In the genomic region with DNA sequence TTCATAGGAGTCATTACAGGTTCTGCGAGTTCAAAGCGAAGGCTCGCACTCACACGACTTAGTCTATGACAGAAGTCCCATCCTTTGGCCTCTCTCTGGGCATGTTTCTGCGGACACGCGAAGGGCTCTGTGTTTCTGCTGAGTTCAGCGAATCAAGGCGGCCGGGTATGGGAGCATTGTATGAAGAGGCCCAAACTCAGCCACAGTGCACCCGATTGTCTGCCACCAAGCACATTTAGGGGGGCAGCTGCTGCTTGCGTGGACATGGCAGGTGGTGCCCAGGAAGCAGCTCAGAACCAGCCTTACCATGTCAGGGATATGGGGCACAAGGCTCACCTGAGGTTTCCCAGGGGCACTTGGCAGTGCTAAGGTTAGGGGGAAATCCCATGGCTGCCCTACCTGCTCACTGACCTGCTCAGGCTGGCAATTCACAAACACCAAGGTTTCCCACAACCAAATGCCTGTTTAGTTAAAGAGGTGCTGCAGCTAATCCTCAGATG, we compare ENCODE assay signal across 33 mouse cellular contexts. TPM values are rescaled to one million over a fixed set of nuclear protein-coding genes. Genes with fewer than 3 reads are reported as not detected.
DNase-seq lines count a peak whose midpoint lies in the region; ATAC-seq lines count a peak whose summit lies in the region.
"Had no signal": no experiment of that assay in that cellular context is flagged by ENCODE, and none has a peak within 500 bp of the region (broad histone marks: within the 10 kb centered on the region; RNA-seq: fewer than 3 reads in every experiment).

No protein-coding gene starts in this region.

- ATAC-seq in hindbrain, embryonic 11.5 days (ENCODE audit: low FRiP score), result peak; percentile 38; the same call in 1 of the 2 replicates
- ATAC-seq in hindbrain, embryonic 16.5 days, result no peak
- no peak for ATAC-seq in liver, embryonic 13.5 days (ENCODE audit: low read depth)
- ATAC-seq in liver, embryonic 16.5 days (ENCODE audit: low read depth), result no peak
- ATAC-seq in midbrain, embryonic 16.5 days, result no peak
- ATAC-seq: CD4-positive, CD25-positive, alpha-beta regulatory T cell, adult 4 months; forebrain, postnatal 0 days; midbrain, embryonic 13.5 days had no signal

- 79% methylated on average over 12 of the region's 12 CpGs for WGBS in hindbrain, embryonic 11.5 days
- WGBS in hindbrain, embryonic 16.5 days, result 82% methylated on average over 12 of the region's 12 CpGs
- WGBS in liver, embryonic 13.5 days (ENCODE audit: insufficient replicate concordance), result 71% methylated on average over 12 of the region's 12 CpGs
- 76% methylated on average over 12 of the region's 12 CpGs for WGBS in liver, embryonic 16.5 days (ENCODE audit: insufficient replicate concordance)
- WGBS in midbrain, embryonic 16.5 days, result 85% methylated on average over 12 of the region's 12 CpGs

- no peaks in the 10 kb centered on the region for H3K27me3 ChIP-seq in hindbrain, embryonic 11.5 days (ENCODE audit: control insufficient read depth, insufficient read depth, low read length)
- no peaks in the 10 kb centered on the region; the same call in 1 of the 2 replicates for H3K27me3 ChIP-seq in hindbrain, embryonic 16.5 days (replicated peaks; ENCODE audit: control insufficient read depth, insufficient read depth, low read length)
- H3K27me3 ChIP-seq in liver, embryonic 13.5 days, result peaks cover 47% of the 10 kb centered on the region
- peaks cover 16% of the 10 kb centered on the region for H3K27me3 ChIP-seq in liver, embryonic 16.5 days (ENCODE audit: control insufficient read depth, insufficient read depth, low read depth, low read length)
- no peaks in the 10 kb centered on the region for H3K27me3 ChIP-seq in midbrain, embryonic 16.5 days (ENCODE audit: control insufficient read depth, insufficient read depth, low read depth, low read length)
- H3K27me3 ChIP-seq: hindbrain, embryonic 15.5 days had no signal

- H3K36me3 ChIP-seq in hindbrain, embryonic 11.5 days (ENCODE audit: control insufficient read depth, insufficient read depth, low read length), result no peaks in the 10 kb centered on the region
- no peaks in the 10 kb centered on the region for H3K36me3 ChIP-seq in hindbrain, embryonic 16.5 days (ENCODE audit: control insufficient read depth, insufficient read depth, low read length)
- H3K36me3 ChIP-seq in liver, embryonic 13.5 days, result no peaks in the 10 kb centered on the region
- no peaks in the 10 kb centered on the region for H3K36me3 ChIP-seq in liver, embryonic 16.5 days (ENCODE audit: control insufficient read depth, insufficient read depth)
- H3K36me3 ChIP-seq in midbrain, embryonic 16.5 days (ENCODE audit: control insufficient read depth, insufficient read depth, low read length), result no peaks in the 10 kb centered on the region
- H3K36me3 ChIP-seq: hindbrain, embryonic 15.5 days; kidney, embryonic 15.5 days; limb, embryonic 13.5 days; midbrain, embryonic 13.5 days had no signal

- H3K9ac ChIP-seq in hindbrain, embryonic 11.5 days (ENCODE audit: low read depth, low read length), result no peak overlapping the region
- H3K9ac ChIP-seq in hindbrain, embryonic 16.5 days (ENCODE audit: low read depth, low read length), result no peak overlapping the region
- H3K9ac ChIP-seq in liver, embryonic 13.5 days, result peak overlapping the region; percentile 81
- H3K9ac ChIP-seq in liver, embryonic 16.5 days (ENCODE audit: low read depth, low read length), result peak overlapping the region; percentile 17; the same call in 1 of the 2 replicates
- no peak overlapping the region for H3K9ac ChIP-seq in midbrain, embryonic 16.5 days (ENCODE audit: low read depth, low read length)
- H3K9ac ChIP-seq: forebrain, postnatal 0 days; hindbrain, embryonic 15.5 days; kidney, embryonic 15.5 days; limb, embryonic 13.5 days; midbrain, embryonic 13.5 days had no signal

- no peak overlapping the region for H3K4me2 ChIP-seq in hindbrain, embryonic 11.5 days (replicated peaks; ENCODE audit: low read depth, low read length)
- H3K4me2 ChIP-seq in hindbrain, embryonic 16.5 days (ENCODE audit: low read length), result no peak overlapping the region
- H3K4me2 ChIP-seq in liver, embryonic 13.5 days, result no peak overlapping the region
- no peak overlapping the region for H3K4me2 ChIP-seq in liver, embryonic 16.5 days (ENCODE audit: low read depth, low read length)
- no peak overlapping the region for H3K4me2 ChIP-seq in midbrain, embryonic 16.5 days (ENCODE audit: low read length)
- H3K4me2 ChIP-seq: hindbrain, embryonic 15.5 days; kidney, embryonic 15.5 days; limb, embryonic 13.5 days; midbrain, embryonic 13.5 days had no signal

- H3K4me1 ChIP-seq in hindbrain, embryonic 11.5 days (replicated peaks; ENCODE audit: control insufficient read depth, insufficient read depth, low read length), result no peaks in the 10 kb centered on the region
- no peaks in the 10 kb centered on the region for H3K4me1 ChIP-seq in hindbrain, embryonic 16.5 days (ENCODE audit: control insufficient read depth, insufficient read depth, low read depth, low read length)
- H3K4me1 ChIP-seq in liver, embryonic 13.5 days (replicated peaks), result peaks cover 64% of the 10 kb centered on the region
- peaks cover 29% of the 10 kb centered on the region for H3K4me1 ChIP-seq in liver, embryonic 16.5 days (ENCODE audit: control insufficient read depth, low read depth, low read length)
- H3K4me1 ChIP-seq in midbrain, embryonic 16.5 days (ENCODE audit: control insufficient read depth, insufficient read depth, low read length), result no peaks in the 10 kb centered on the region
- H3K4me1 ChIP-seq: hindbrain, embryonic 15.5 days; kidney, embryonic 15.5 days; limb, embryonic 13.5 days; midbrain, embryonic 13.5 days had no signal

- DNase-seq in heart, adult 11 months, result peak; percentile 79
- no peak for DNase-seq in heart, postnatal 4 days
- DNase-seq in hindbrain, embryonic 11.5 days (ENCODE audit: low spot score), result no peak
- DNase-seq in liver, embryonic 13.5 days, result no peak
- DNase-seq: adrenal gland, postnatal 25 days; cerebellum, adult 11-12 months; cerebellum, adult 9-11 months; forebrain, postnatal 0 days; gastrocnemius, postnatal 10 days; kidney, adult 18-20 months; kidney, postnatal 25 days; lung, adult 2 months; lung, postnatal 10 days; thymus, postnatal 4 days had no signal

- no peaks in the 10 kb centered on the region for H3K9me3 ChIP-seq in hindbrain, embryonic 11.5 days (ENCODE audit: control insufficient read depth, low read length)
- H3K9me3 ChIP-seq in hindbrain, embryonic 16.5 days (ENCODE audit: control insufficient read depth, low read length), result no peaks in the 10 kb centered on the region
- no peaks in the 10 kb centered on the region for H3K9me3 ChIP-seq in liver, embryonic 13.5 days (replicated peaks)
- no peaks in the 10 kb centered on the region for H3K9me3 ChIP-seq in liver, embryonic 16.5 days (replicated peaks; ENCODE audit: control insufficient read depth, low read length)
- no peaks in the 10 kb centered on the region for H3K9me3 ChIP-seq in midbrain, embryonic 16.5 days (replicated peaks; ENCODE audit: control insufficient read depth, low read length, poor library complexity, severe bottlenecking)
- H3K9me3 ChIP-seq: hindbrain, embryonic 15.5 days; kidney, embryonic 15.5 days; limb, embryonic 13.5 days; midbrain, embryonic 13.5 days had no signal

- H3K27ac ChIP-seq in hindbrain, embryonic 11.5 days (ENCODE audit: low read depth, low read length), result no peak overlapping the region
- H3K27ac ChIP-seq in hindbrain, embryonic 16.5 days (ENCODE audit: low read depth, low read length), result no peak overlapping the region
- H3K27ac ChIP-seq in liver, embryonic 13.5 days, result peak overlapping the region; percentile 98
- H3K27ac ChIP-seq in liver, embryonic 16.5 days (ENCODE audit: low read length), result no peak overlapping the region
- no peak overlapping the region for H3K27ac ChIP-seq in midbrain, embryonic 16.5 days (ENCODE audit: low read length)
- H3K27ac ChIP-seq: hindbrain, embryonic 15.5 days; kidney, embryonic 15.5 days; limb, embryonic 13.5 days; macrophage; midbrain, embryonic 13.5 days had no signal

- H3K4me3 ChIP-seq in hindbrain, embryonic 11.5 days (ENCODE audit: low read depth, low read length), result no peak overlapping the region
- no peak overlapping the region for H3K4me3 ChIP-seq in hindbrain, embryonic 16.5 days (ENCODE audit: low read length)
- H3K4me3 ChIP-seq in liver, embryonic 13.5 days (replicated peaks), result no peak overlapping the region
- no peak overlapping the region for H3K4me3 ChIP-seq in liver, embryonic 16.5 days (ENCODE audit: low read depth, low read length)
- no peak overlapping the region for H3K4me3 ChIP-seq in midbrain, embryonic 16.5 days (ENCODE audit: low read depth, low read length)
- H3K4me3 ChIP-seq: hindbrain, embryonic 15.5 days; kidney, embryonic 15.5 days; limb, embryonic 13.5 days; midbrain, embryonic 13.5 days had no signal

RNA-seq across cellular contexts. Expression of a gene that starts 2.3 kb away (rescaled TPM):
- under 1 TPM in 1 of 2 experiments, not detected in 1; 0.52 TPM for total RNA-seq in heart, postnatal 4 days (2021)
- polyA plus RNA-seq in hindbrain, embryonic 11.5 days (2014; fragmentation: Nextera tagmentation; extraction: Ambion mirVana), result 3,064 and 3,380 TPM in 2 replicates
- 4.9 and 16.1 TPM in 2 replicates for polyA plus RNA-seq in hindbrain, embryonic 16.5 days (2015; fragmentation: Nextera tagmentation; extraction: Ambion mirVana)
- 289 and 430 TPM in 2 replicates for polyA plus RNA-seq in liver, embryonic 13.5 days (2015; fragmentation: Nextera tagmentation; extraction: Ambion mirVana)
- 43.7 and 47.4 TPM in 2 replicates for polyA plus RNA-seq in liver, embryonic 16.5 days (2015; fragmentation: Nextera tagmentation; extraction: Ambion mirVana)
- polyA plus RNA-seq in midbrain, embryonic 16.5 days (2015; fragmentation: Nextera tagmentation; extraction: Ambion mirVana), result 3.2 and 11.6 TPM in 2 replicates
- total RNA-seq: adrenal gland, adult 18-20 months; adrenal gland, postnatal 25 days; forebrain, postnatal 0 days; gastrocnemius, postnatal 10 days; hematopoietic stem cell, adult 5-6 weeks; layer of hippocampus, adult 18-20 months; layer of hippocampus, postnatal 10 days; left cerebral cortex, adult 18-20 months; left cerebral cortex, postnatal 14 days; megakaryocyte-erythroid progenitor cell, adult 5-6 weeks; monocyte, adult 5-6 weeks had no signal
- polyA plus RNA-seq: CD4-positive, CD25-positive, alpha-beta regulatory T cell, adult 4 months; forebrain, postnatal 0 days; gonadal fat pad, adult 2 months; lung, adult 2 months; macrophage; testis, adult 2 months had no signal

RNA-seq across cellular contexts. Expression of a gene that starts 4.8 kb away (rescaled TPM):
- total RNA-seq in heart, postnatal 4 days (2021), result over 10,000 TPM in 1 of 2 experiments, 1,000 to 10,000 TPM in 1; 3,912 to 12,509 TPM
- 2,798 and 2,861 TPM in 2 replicates for polyA plus RNA-seq in hindbrain, embryonic 11.5 days (2014; fragmentation: Nextera tagmentation; extraction: Ambion mirVana)
- 2,714 and 3,255 TPM in 2 replicates for polyA plus RNA-seq in hindbrain, embryonic 16.5 days (2015; fragmentation: Nextera tagmentation; extraction: Ambion mirVana)
- polyA plus RNA-seq in liver, embryonic 13.5 days (2015; fragmentation: Nextera tagmentation; extraction: Ambion mirVana), result 56,818 and 64,288 TPM in 2 replicates
- polyA plus RNA-seq in liver, embryonic 16.5 days (2015; fragmentation: Nextera tagmentation; extraction: Ambion mirVana), result 72,809 and 72,929 TPM in 2 replicates
- polyA plus RNA-seq in midbrain, embryonic 16.5 days (2015; fragmentation: Nextera tagmentation; extraction: Ambion mirVana), result 2,278 and 2,570 TPM in 2 replicates
- polyA plus RNA-seq: macrophage had no signal

RNA-seq across cellular contexts. Expression of a gene that starts 8.3 kb away (rescaled TPM):
- 1 to 10 TPM in 1 of 2 experiments, not detected in 1; 1.2 TPM for total RNA-seq in heart, postnatal 4 days (2021)
- 6.7 and 7.2 TPM in 2 replicates for polyA plus RNA-seq in hindbrain, embryonic 11.5 days (2014; fragmentation: Nextera tagmentation; extraction: Ambion mirVana)
- polyA plus RNA-seq in hindbrain, embryonic 16.5 days (2015; fragmentation: Nextera tagmentation; extraction: Ambion mirVana), result 0.61 and 1.3 TPM in 2 replicates
- 111 and 141 TPM in 2 replicates for polyA plus RNA-seq in liver, embryonic 13.5 days (2015; fragmentation: Nextera tagmentation; extraction: Ambion mirVana)
- 158 and 159 TPM in 2 replicates for polyA plus RNA-seq in liver, embryonic 16.5 days (2015; fragmentation: Nextera tagmentation; extraction: Ambion mirVana)
- 1.1 and 1.5 TPM in 2 replicates for polyA plus RNA-seq in midbrain, embryonic 16.5 days (2015; fragmentation: Nextera tagmentation; extraction: Ambion mirVana)
- total RNA-seq: adrenal gland, adult 18-20 months; hematopoietic stem cell, adult 5-6 weeks; megakaryocyte-erythroid progenitor cell, adult 5-6 weeks; monocyte, adult 5-6 weeks had no signal
- polyA plus RNA-seq: CD4-positive, CD25-positive, alpha-beta regulatory T cell, adult 4 months; macrophage; testis, adult 2 months had no signal

RNA-seq across cellular contexts. Expression of a gene that starts 11.0 kb away (rescaled TPM):
- 10 to 100 TPM; 27.1 to 32.1 TPM for total RNA-seq in heart, postnatal 4 days (2021)
- polyA plus RNA-seq in hindbrain, embryonic 11.5 days (2014; fragmentation: Nextera tagmentation; extraction: Ambion mirVana), result 28.9 and 31.4 TPM in 2 replicates
- polyA plus RNA-seq in hindbrain, embryonic 16.5 days (2015; fragmentation: Nextera tagmentation; extraction: Ambion mirVana), result 42.6 and 43.9 TPM in 2 replicates
- 27.5 and 29.7 TPM in 2 replicates for polyA plus RNA-seq in liver, embryonic 13.5 days (2015; fragmentation: Nextera tagmentation; extraction: Ambion mirVana)
- 30.8 and 31.5 TPM in 2 replicates for polyA plus RNA-seq in liver, embryonic 16.5 days (2015; fragmentation: Nextera tagmentation; extraction: Ambion mirVana)
- polyA plus RNA-seq in midbrain, embryonic 16.5 days (2015; fragmentation: Nextera tagmentation; extraction: Ambion mirVana), result 45.3 and 52.4 TPM in 2 replicates

RNA-seq across cellular contexts. Expression of a gene that starts 17.8 kb away (rescaled TPM):
- over 10,000 TPM in 1 of 2 experiments, 1,000 to 10,000 TPM in 1; 3,595 to 11,404 TPM for total RNA-seq in heart, postnatal 4 days (2021)
- polyA plus RNA-seq in hindbrain, embryonic 11.5 days (2014; fragmentation: Nextera tagmentation; extraction: Ambion mirVana), result 5,394 and 5,453 TPM in 2 replicates
- polyA plus RNA-seq in hindbrain, embryonic 16.5 days (2015; fragmentation: Nextera tagmentation; extraction: Ambion mirVana), result 6,688 and 8,147 TPM in 2 replicates
- polyA plus RNA-seq in liver, embryonic 13.5 days (2015; fragmentation: Nextera tagmentation; extraction: Ambion mirVana), result 140,141 and 155,581 TPM in 2 replicates
- 165,200 and 165,281 TPM in 2 replicates for polyA plus RNA-seq in liver, embryonic 16.5 days (2015; fragmentation: Nextera tagmentation; extraction: Ambion mirVana)
- 5,737 and 6,589 TPM in 2 replicates for polyA plus RNA-seq in midbrain, embryonic 16.5 days (2015; fragmentation: Nextera tagmentation; extraction: Ambion mirVana)
- polyA plus RNA-seq: macrophage had no signal

Comparison
In these comparisons a context has a peak if more than half of its experiments do, and no peak if none do; other contexts are left out.
1. H3K9ac ChIP-seq: peak in liver, embryonic 13.5 days (single experiment) and liver, embryonic 16.5 days (single experiment); none in hindbrain, embryonic 11.5 days (single experiment), hindbrain, embryonic 16.5 days (single experiment) and midbrain, embryonic 16.5 days (single experiment).
2. RNA of a gene that starts 4.8 kb away (polyA plus RNA-seq): 72,809 to 72,929 TPM in liver, embryonic 16.5 days and 56,818 to 64,288 TPM in liver, embryonic 13.5 days; 2,798 to 2,861 TPM in hindbrain, embryonic 11.5 days, 2,714 to 3,255 TPM in hindbrain, embryonic 16.5 days and 2,278 to 2,570 TPM in midbrain, embryonic 16.5 days; every median in the first group is over 10 times any median in the second.
3. RNA of a gene that starts 8.3 kb away (polyA plus RNA-seq): 158 to 159 TPM in liver, embryonic 16.5 days and 111 to 141 TPM in liver, embryonic 13.5 days; 6.7 to 7.2 TPM in hindbrain, embryonic 11.5 days, 1.1 to 1.5 TPM in midbrain, embryonic 16.5 days and 0.61 to 1.3 TPM in hindbrain, embryonic 16.5 days; every median in the first group is over 10 times any median in the second.